Mouse (Mus musculus) ovary, postnatal 36 days (tissue): ENCODE measurements around the gene Arhgap20.

Experiments
- DNase-seq: peaks from one replicate; pipeline ENCODE4 v3.0.0; 2022; ENCODE audit warnings: low spot score, mixed read lengths

Arhgap20 gene

DNA sequence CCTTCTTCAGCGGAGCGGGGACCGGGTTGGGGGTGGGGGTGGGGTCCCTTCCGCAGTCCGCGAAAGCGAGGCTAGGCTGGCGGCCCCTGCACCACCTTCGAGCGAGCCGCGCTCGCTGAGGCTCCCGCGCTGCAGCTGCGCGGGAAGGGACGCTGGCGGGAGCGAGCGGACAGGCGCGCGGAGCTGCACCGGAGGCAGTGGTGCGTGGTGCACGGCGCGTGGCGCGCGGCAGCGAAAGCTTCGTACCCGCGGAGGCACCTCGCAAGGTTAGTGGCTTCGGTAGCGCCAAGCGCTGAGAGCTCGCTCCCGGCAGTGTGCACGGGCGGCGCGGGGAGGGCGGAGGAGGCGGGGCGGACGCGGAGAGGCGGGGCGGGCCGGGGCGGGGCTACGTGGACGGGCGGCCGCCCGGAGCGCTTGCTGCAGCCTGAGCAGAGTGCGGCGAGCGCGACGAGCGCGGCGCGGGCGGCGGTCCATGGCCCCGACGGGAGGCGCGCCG, at the start of gene Arhgap20:
Gene Arhgap20 (plus strand): TSS at position 417 of the 496 bp plus-strand sequence.
- DNase-seq = peak; percentile 83

DNA sequence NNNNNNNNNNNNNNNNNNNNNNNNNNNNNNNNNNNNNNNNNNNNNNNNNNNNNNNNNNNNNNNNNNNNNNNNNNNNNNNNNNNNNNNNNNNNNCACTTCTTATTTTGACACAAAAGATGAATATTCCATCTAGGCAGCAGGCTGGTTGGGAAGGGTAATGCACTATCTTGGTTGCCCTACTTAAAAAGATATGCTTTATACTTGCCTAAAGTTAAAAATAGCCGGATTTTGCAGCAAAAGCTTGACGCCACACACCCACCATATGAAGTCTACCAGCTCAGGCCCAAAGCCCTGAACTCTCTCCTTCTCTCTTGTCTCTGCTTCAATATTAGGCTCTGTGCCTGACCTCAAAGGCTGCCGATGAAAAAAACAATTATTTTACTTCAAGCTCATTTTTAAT, 46.3 kb upstream of the Arhgap20 start:
- no peak for DNase-seq

DNA sequence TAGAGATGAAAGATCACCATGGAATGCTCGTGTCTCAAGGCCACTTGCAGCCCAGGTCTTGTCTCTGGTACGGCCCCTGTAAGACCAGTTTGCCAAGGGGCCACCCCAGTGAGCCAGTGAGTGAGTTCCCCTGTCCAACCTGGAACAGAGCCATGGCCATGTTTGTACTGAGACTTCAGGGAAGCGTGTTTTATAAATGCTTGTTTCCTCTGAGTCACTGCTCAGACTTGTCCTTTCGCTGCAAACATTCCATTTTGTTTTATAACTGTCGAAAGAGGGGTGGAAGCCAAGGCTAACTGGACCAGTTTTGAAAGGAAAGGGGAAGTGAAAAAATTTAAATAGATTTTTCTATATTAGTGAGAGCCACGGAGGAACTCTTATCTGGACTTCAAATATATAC, 37.2 kb upstream of the Arhgap20 start:
- DNase-seq = peak; percentile 54

DNA sequence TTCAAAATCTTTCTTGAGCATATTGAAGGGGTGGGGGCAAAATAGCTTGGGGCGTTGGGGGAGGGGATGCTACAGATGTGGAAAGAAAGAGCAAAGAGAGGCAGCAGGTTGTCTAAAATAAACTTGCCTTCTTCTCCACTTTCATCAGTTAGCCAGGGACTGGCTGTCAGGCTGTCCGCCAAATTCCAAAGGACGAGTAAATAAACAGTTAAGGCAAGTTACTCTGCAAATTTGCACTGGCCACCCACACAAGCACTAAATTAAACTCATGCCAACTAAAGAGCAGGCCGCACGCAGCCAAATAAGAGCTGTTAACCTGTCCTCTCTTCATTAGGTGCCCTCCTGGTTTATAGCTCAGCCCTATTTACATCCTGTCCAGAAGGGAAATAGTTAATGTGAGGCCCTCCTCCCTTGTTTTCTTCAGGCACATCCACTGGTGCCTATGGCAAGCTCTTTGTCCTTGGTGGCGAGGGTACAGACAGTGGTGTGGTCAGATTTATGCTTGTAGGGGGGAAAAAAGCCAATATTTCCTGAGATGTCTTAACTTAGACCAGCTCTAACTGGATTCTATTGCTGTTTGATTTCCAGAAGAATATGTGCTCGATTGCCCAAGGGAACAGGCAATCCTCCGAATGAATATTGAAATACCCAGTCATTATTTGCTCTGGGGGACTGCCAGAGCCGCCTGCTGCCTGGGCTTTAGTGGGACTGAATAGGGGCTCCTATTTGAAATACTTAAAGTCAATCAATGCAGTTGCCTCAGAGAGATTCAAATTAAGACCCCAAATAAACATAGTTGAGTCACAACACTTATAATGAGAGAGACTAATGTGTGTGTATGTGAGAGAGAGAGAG, 29.7 kb upstream of the Arhgap20 start:
- DNase-seq = no peak

DNA sequence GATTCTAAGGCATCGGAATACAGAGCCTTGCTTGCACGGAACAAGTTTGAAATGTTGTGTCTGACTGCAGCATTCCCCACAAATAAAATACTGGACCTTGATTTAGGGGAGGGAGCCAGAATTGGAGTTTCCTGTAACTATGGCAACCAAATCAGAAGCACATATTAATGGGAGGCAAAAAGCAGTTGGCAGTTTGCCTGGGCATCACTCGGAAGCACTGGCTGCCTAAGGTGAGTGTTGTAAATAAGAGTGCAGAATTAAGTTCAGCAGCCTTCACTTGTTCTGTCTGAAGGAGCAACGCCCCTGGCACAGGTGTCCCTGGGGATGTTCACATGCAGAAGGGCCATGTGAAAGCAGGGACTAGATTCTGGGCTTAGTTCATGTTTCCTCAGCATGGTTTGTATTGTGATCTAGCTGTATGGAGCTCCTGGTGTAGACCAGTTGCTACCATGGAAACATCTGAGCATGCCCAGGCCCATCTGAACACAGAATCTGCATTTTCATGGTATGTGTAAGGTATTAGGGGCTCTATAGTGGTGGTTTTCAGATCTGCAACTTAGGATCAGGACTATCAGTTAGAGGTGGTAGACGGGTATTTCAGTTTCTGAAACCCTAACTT, 28.3 kb upstream of the Arhgap20 start:
- DNase-seq = peak; percentile 5

DNA sequence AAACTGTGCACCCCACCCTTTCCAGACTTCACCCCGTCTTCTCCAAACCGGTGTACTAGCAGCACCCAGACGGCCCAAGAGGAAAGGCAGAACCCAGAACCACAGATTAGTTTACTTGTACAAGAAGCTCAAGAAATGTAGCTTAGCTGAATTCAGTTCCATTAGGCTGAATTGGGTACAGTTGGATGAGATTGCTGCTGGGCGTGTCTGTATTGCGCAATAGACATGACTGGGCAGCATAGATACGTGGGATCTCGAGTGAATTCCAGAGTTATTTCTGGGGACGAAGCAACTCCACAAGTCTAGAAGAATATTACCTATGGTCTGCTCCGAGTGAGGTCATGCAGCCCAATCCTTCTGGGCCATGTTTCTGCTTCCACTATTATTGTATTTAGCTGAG, 26.8 kb upstream of the Arhgap20 start:
- no peak for DNase-seq

DNA sequence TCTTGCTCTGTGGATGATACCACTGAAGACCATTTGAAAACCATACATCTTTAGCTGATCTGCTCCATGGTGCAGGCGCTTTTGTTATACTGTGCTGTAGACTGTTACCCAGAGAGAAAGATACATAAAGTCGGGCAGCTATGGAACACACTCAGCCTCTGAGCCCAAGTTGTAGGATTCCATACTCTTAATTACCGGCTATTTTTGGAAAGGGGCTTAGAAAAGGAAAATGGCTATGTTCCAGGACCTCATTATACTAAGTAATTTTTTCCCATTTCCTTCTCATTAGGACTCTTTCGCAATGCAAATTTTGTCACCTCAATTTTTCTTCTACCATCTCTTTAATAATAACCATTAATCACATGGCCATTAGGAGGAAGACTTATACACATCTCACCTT, 25.3 kb upstream of the Arhgap20 start:
- DNase-seq = no peak

DNA sequence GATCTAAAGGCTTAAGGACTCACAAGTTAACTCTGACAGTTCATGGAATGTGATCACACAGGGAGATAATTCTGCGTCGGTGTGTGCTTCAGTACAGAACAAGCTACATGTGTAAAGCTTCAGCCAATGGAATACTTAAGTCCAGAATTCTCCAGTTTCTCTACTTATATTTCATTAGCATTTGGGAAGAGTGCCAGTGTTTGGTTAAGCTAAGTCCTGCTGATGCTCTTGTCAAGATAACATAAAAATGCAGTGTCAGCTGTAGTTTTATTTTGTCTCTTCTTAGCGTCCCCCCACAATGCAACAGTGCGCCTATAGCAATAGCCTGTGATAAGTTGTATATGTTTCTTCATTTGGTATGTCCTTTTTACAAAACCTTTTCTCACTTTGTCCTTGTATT, 15.0 kb upstream of the Arhgap20 start:
- no peak for DNase-seq

DNA sequence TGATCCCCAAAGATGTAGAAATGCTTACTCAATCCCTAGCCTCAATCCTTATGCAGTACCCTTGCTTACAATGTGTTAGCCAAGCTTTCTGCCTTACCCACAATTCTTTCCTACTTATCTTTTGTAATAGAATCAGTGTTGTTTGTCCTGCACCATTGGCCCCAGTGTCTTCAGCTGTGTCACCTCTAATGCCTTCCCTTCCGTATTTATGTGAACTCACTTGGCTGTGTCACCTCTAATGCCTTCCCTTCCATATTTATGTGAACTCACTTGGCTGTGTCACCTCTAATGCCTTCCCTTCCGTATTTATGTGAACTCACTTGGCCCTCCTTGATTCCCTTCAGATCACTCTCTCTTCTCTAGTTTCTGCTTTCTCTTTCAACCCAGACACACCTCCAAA, 4.1 kb upstream of the Arhgap20 start:
- DNase-seq = no peak

DNA sequence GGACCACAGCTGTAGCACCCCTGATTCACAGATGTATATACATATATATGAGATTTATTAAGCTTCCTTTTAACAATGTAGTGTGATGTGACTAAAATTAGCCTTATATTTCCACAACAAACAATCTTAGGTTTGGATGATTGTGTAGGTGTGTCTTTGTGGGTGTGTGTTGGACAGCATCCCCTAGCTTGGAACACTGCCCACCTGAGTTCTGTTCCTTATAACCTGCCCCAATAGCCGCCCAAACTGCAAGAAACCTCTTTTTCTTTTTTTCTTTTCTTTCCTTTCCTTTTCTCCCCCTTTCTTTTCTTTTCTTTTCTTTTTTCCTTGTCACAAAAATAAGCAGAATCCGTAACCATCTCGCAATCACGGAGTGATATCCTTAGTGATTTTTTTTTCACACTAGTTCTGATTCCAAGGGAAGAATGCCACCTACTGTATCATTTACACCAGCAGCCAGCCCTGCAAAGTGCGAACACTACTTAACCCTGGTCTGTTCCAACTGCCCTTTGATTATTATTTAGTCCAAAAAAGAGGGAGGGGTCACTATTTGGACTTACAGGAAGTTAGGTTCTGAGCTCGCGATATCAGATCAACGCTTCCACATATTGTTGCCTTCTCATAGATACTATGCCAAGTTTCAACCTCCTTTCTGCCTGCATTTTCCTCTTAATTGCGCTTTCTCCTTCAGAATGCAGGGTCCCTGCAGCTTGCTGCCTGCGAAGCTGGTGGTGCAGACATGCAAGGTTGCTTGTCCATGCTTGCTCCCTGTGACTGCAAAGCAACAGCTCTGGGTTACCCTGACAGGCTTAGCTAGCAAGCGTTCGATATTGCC, 879 bp upstream of the Arhgap20 start:
- no peak for DNase-seq

DNA sequence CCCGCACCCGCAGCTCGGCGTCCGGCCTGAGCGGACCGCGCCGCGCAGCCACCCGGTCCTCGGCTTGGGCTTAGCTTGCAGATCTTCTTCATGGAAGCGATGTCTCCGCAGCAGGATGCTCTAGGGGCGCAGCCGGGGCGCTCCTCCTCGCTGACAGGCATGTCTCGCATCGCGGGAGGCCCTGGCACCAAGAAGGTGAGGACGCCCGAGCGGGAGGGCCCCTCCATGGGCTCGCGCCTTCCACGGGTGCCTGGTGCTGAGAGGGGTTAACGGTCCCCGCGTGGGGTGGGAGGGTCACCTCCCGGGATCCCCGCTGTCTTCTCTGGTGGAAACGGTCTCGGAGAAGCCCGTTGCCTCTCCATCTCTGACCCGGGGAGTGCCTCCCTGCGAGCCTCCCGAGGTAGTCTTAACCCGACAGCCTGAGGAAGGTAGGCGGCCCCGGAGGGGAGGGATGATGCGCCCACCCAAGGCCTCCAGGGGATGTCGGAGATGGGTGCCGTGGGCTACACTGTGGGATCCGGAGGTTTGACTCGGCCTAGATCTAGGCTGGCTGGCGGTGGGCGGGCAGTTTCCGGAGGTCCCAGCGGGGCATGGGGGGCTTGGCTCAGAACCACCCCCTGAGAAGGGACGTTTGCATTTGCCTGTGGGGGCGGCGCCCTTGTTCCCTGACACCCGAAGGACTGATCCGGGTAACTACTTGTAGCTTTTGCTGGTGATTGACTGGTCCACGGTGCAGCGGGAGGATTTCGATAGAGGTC, 459 bp downstream of the Arhgap20 start:
- DNase-seq = peak; percentile 28

DNA sequence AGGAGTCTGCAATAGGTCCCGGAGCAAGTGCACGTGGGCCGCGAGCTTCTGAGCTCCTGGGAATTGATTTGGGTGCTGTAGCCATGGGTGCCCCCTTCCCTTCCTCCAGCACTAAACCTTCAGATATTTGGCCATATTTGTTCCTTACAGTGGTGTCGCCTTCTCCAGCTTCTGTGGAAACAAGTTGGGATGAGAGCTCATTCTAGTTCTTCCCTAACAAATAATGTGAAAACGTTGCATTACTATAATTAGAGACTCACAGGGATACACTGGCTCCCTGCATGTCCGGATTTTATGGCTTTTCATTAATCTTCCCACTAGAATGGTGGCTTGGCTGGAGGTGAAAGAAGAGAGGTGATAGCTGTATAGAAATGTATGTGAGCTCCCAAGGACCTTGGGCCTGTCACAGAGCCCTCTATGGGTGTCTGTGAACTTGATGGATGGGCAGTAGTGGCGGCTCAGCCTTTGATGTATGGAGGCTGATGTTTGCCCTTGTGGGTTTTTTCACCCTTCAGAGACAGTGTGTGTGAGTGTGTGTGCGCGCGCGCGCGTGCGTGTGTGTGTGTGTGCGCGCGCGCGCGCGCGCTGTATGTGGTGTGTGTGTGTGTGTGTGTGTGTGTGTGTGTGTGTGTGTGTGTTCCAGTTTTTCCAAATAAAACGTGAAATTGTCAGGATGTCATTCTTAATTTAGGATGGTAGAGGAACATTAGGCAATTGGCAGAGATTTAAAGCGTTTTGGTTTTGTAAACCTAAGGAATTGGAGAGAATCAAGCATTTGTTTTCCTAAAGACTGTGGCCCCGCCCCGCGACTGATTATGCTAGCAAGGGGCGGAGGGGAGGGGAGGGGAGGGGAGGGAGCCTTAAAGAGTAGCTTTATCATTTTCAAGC, 1.3 kb downstream of the Arhgap20 start:
- no peak for DNase-seq

DNA sequence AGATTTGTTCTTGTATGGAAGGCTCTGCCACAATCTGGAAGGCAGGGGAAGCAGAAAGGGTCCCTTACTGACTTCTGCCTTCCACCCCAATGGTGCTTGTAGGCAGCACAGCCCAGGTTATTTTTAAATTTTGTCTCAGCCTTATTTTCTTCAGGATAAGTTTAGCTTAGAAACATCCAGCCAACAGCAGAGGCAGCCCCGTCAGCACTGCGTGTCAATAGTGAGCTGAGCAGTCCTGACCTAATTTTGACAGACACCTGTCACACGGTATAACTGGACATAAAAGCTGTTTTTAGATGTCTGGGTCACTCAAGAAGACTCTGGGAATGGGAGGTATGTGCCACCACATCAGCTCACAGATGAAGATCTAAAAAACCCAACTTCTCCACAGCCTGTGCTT, 9.1 kb downstream of the Arhgap20 start:
- no peak for DNase-seq

DNA sequence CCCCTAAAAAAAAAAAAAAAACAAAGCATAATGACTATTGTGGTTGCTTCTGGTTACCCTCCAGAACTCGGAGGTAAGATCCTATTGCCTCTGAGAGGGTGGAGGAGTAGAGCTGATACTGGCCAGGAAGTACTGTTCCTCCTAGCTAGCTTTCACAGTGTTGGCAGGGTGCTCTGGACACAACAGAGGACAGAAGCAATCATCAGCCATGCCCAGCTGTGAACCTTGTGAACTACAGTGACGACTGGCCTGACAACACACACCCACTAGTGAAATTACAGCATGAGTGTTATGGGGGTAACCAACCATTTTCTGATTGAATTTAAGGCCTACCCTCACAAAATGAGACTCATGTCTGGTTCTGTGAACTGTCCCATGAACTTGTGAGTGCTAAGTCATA, 11.3 kb downstream of the Arhgap20 start:
- no peak for DNase-seq

DNA sequence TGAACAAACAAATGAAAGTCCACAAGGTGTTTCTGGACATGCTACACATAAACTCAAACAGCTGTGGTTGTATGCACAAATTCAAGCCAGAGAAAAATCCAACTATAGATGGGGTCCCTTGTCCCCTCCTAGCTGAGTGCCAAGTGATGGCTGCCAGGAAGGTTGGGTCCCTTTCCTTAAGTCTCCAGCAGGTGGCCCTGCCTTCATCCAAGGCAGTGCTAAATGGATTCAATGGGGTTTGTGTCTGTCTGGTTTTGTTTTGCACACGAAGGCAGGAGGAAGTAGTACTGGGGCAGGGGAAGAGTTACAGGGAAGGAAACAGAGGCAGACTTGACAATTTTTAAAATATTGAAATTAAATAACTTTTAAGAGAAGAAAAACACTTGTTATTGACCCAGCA, 12.0 kb downstream of the Arhgap20 start:
- no peak for DNase-seq

DNA sequence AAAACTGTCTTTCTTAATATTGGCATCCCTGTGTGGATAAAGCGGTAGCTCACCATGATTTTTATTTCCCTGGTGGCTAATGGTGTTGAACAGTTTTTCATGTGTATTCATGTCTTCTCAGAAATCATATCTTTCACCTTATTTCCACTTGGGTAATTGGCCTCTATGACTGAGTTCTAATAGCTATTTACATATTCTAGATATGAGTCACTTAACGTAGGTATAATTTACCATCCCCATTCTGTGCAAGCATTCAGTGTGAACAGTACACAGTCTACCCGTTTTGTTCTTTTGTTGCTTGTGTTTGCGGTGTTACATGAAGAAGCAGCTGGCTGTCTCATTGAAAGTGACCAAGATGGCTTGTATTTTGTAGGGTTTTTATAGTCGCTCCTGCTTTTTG, 14.1 kb downstream of the Arhgap20 start:
- no peak for DNase-seq

DNA sequence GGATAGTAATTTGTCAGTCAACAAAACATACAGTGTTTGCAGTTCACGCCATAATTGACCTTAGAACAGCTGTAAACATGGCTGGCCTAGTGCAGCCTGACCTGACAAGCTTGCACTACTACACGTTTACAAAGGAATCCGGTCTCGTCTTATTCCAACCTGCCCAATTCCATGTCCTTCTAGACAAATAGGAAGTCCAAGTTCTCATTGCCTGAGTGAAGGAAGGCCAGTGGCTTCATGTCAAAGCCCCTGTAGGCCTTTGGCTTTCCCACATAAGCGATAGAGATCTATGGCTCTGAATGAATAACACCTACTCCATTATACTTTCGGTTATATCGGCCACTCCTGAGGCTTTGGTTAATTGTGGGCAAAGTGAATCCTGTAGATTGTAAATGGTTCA, 16.0 kb downstream of the Arhgap20 start:
- DNase-seq = no peak

DNA sequence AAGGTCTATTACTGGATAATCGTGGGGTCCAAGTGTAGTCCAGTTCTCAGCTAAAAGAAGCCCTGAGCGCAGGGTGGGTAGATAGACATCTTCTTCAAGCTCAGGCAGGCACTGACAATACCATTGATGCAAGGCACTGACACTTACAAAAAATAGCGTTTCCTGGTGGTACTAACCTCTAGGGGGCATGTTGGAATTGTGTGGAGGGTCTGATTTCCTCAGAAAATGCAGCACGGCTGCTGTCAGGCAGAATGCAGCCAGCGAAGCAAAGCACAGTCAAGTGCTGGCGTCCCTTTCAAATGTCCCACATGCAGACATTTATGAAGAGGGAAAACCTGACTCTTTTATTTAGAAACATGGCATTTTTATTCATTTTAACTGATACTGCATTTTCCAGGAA, 22.2 kb downstream of the Arhgap20 start:
- DNase-seq = no peak

DNA sequence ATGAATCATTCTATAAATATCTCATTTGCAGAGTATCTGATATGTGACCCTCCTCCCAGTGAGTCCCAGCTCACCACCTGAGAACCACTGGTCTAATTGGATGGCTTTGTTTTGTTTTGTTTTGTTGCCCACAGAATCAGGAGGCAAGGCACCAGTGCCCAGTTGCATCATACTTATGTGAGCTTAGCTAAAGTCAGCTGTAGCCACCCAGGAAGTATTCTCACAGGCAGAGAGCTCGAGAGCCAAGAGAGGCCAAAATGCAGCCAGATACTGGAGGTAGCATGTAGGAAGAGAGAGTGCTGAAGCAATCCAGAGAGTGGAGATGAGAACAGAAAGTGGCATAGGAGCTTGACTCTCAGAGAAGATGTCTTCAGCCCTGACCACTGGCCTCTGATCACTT, 23.3 kb downstream of the Arhgap20 start:
- DNase-seq = no peak

DNA sequence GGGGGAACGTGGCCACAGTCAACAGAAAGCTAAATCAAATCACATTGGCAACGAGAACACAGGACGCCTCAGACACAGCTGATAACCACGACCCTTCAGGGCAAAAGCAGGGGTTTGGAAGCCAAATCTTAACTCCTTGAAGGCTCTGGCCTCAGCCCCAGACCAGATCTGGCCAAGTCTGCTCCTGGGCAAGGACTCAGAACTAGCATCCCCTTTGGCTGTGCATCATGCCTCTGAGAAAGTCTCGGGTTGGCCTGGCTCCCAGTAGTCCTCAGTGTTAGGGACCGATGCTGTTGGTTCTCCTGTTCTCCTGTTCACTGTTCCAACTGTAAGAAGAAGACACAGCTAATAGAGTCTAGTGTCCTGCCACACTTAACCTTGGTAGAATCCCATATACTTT, 30.1 kb downstream of the Arhgap20 start:
- DNase-seq = peak; percentile 59

DNA sequence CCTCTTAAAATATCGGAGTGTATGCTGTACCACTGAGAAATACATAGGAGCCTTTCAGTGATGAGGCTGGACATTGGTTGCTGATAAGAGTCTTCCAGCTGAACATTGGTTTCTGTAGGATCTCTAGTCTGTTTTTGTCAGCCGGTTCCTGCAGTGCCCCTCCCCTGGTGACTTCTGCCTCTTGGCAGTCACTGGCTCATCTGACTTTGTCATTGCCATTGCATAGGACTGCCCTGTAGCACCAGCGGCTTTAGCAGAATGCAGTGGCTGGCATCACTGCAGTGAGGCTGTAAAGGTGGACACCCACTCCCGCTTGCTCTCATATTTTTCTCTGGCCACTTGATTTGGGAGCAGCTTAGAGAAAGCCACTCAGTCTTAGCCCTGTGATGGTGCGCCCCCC, 33.1 kb downstream of the Arhgap20 start:
- DNase-seq = no peak
